Mouse (Mus musculus): ENCODE measurements around the gene Rad51d. TPM values are rescaled to one million over a fixed set of nuclear protein-coding genes. Genes with fewer than 3 reads are reported as not detected.

The Rad51d gene
- polyA plus RNA-seq, 1 experiment from 2014 or later: 12.8 TPM

GRCm38 (mm10) chr11:82865957-82866356, 24.5 kb downstream of the Rad51d start:
- Histone ChIP-seq H3K36me3 (ENCODE audit: control insufficient read depth, insufficient read depth, low read length) (no peaks in the 10 kb centered on the region), H3K9ac (ENCODE audit: low read length) (no peak overlapping the region), H3K4me2 (ENCODE audit: low read depth, low read length) (no peak overlapping the region), H3K9me3 (replicated peaks; ENCODE audit: control insufficient read depth, low read length) (no peaks in the 10 kb centered on the region), H3K27me3 (ENCODE audit: control insufficient read depth, insufficient read depth, low read length) (no peaks in the 10 kb centered on the region), H3K27ac (ENCODE audit: low read length) (no peak overlapping the region), H3K4me1 (ENCODE audit: control insufficient read depth, insufficient read depth, low read length) (peaks cover 16% of the 10 kb centered on the region; the same call in 1 of the 2 replicates), H3K4me3 (replicated peaks; ENCODE audit: low read length) (no peak overlapping the region)
- 83% methylated on average over 10 of the region's 10 CpGs for WGBS
- no peak for ATAC-seq (ENCODE audit: insufficient read depth, low FRiP score)

GRCm38 (mm10) chr11:82863488-82863931, 26.9 kb downstream of the Rad51d start:
- H3K9ac ChIP-seq (ENCODE audit: low read length): no peak overlapping the region
- H3K27ac ChIP-seq (ENCODE audit: low read length): peak overlapping the region; percentile 72
- WGBS: 37% methylated on average over 4 of the region's 4 CpGs
- H3K4me1 ChIP-seq (ENCODE audit: control insufficient read depth, insufficient read depth, low read length): peaks cover 19% of the 10 kb centered on the region; the same call in 1 of the 2 replicates
- no peaks in the 10 kb centered on the region for H3K27me3 ChIP-seq (ENCODE audit: control insufficient read depth, insufficient read depth, low read length)
- H3K4me3 ChIP-seq (replicated peaks; ENCODE audit: low read length): no peak overlapping the region
- no peaks in the 10 kb centered on the region for H3K36me3 ChIP-seq (ENCODE audit: control insufficient read depth, insufficient read depth, low read length)
- H3K4me2 ChIP-seq (ENCODE audit: low read depth, low read length): no peak overlapping the region
- no peaks in the 10 kb centered on the region for H3K9me3 ChIP-seq (replicated peaks; ENCODE audit: control insufficient read depth, low read length)
- peak; percentile 77 for ATAC-seq (ENCODE audit: insufficient read depth, low FRiP score)

GRCm38 (mm10) chr11:82863059-82863458, 27.4 kb downstream of the Rad51d start:
- Histone ChIP-seq H3K27ac (ENCODE audit: low read length) (no peak overlapping the region), H3K9ac (ENCODE audit: low read length) (no peak overlapping the region), H3K27me3 (ENCODE audit: control insufficient read depth, insufficient read depth, low read length) (no peaks in the 10 kb centered on the region), H3K4me1 (ENCODE audit: control insufficient read depth, insufficient read depth, low read length) (peaks cover 19% of the 10 kb centered on the region; the same call in 1 of the 2 replicates), H3K4me3 (replicated peaks; ENCODE audit: low read length) (no peak overlapping the region), H3K36me3 (ENCODE audit: control insufficient read depth, insufficient read depth, low read length) (no peaks in the 10 kb centered on the region), H3K4me2 (ENCODE audit: low read depth, low read length) (no peak overlapping the region), H3K9me3 (replicated peaks; ENCODE audit: control insufficient read depth, low read length) (no peaks in the 10 kb centered on the region)
- ATAC-seq (ENCODE audit: insufficient read depth, low FRiP score): no peak
- WGBS: 76% methylated on average over 2 of the region's 2 CpGs

GRCm38 (mm10) chr11:82862638-82863037, 27.8 kb downstream of the Rad51d start:
- Histone ChIP-seq H3K4me2 (ENCODE audit: low read depth, low read length) (no peak overlapping the region), H3K27me3 (ENCODE audit: control insufficient read depth, insufficient read depth, low read length) (no peaks in the 10 kb centered on the region), H3K4me1 (ENCODE audit: control insufficient read depth, insufficient read depth, low read length) (peaks cover 19% of the 10 kb centered on the region; the same call in 1 of the 2 replicates), H3K9ac (ENCODE audit: low read length) (no peak overlapping the region), H3K36me3 (ENCODE audit: control insufficient read depth, insufficient read depth, low read length) (no peaks in the 10 kb centered on the region), H3K9me3 (replicated peaks; ENCODE audit: control insufficient read depth, low read length) (no peaks in the 10 kb centered on the region), H3K27ac (ENCODE audit: low read length) (no peak overlapping the region), H3K4me3 (replicated peaks; ENCODE audit: low read length) (no peak overlapping the region)
- ATAC-seq (ENCODE audit: insufficient read depth, low FRiP score): no peak
- 83% methylated on average over 9 of the region's 9 CpGs for WGBS

- Histone ChIP-seq H3K4me1 (ENCODE audit: control insufficient read depth, insufficient read depth, low read length) (peaks cover 19% of the 10 kb centered on the region), H3K36me3 (ENCODE audit: control insufficient read depth, insufficient read depth, low read length) (no peaks in the 10 kb centered on the region), H3K4me3 (replicated peaks; ENCODE audit: low read length) (no peak overlapping the region), H3K4me2 (ENCODE audit: low read depth, low read length) (peak overlapping the region; percentile 15; the same call in 1 of the 2 replicates), H3K9me3 (replicated peaks; ENCODE audit: control insufficient read depth, low read length) (no peaks in the 10 kb centered on the region), H3K27me3 (ENCODE audit: control insufficient read depth, insufficient read depth, low read length) (no peaks in the 10 kb centered on the region), H3K27ac (ENCODE audit: low read length) (peak overlapping the region; percentile 70), H3K9ac (ENCODE audit: low read length) (no peak overlapping the region)
- peak; percentile 87; the same call in 1 of the 2 replicates for ATAC-seq (ENCODE audit: insufficient read depth, low FRiP score)
- WGBS: 60% methylated on average over 8 of the region's 8 CpGs
Measured at GRCm38 (mm10) chr11:82861558-82861957, 28.9 kb downstream of the Rad51d start.

GRCm38 (mm10) chr11:82860759-82861158, 29.7 kb downstream of the Rad51d start:
- H3K9ac ChIP-seq (ENCODE audit: low read length): no peak overlapping the region
- H3K36me3 ChIP-seq (ENCODE audit: control insufficient read depth, insufficient read depth, low read length): no peaks in the 10 kb centered on the region
- H3K27ac ChIP-seq (ENCODE audit: low read length): peak overlapping the region; percentile 70; the same call in 1 of the 2 replicates
- H3K9me3 ChIP-seq (replicated peaks; ENCODE audit: control insufficient read depth, low read length): no peaks in the 10 kb centered on the region
- no peak for ATAC-seq (ENCODE audit: insufficient read depth, low FRiP score)
- H3K27me3 ChIP-seq (ENCODE audit: control insufficient read depth, insufficient read depth, low read length): no peaks in the 10 kb centered on the region
- H3K4me1 ChIP-seq (ENCODE audit: control insufficient read depth, insufficient read depth, low read length): peaks cover 19% of the 10 kb centered on the region
- peak overlapping the region; percentile 15; the same call in 1 of the 2 replicates for H3K4me2 ChIP-seq (ENCODE audit: low read depth, low read length)
- H3K4me3 ChIP-seq (replicated peaks; ENCODE audit: low read length): no peak overlapping the region
- WGBS: 76% methylated on average over 6 of the region's 6 CpGs

- Histone ChIP-seq H3K9me3 (replicated peaks; ENCODE audit: control insufficient read depth, low read length) (no peaks in the 10 kb centered on the region), H3K27ac (ENCODE audit: low read length) (no peak overlapping the region), H3K36me3 (ENCODE audit: control insufficient read depth, insufficient read depth, low read length) (no peaks in the 10 kb centered on the region), H3K4me3 (replicated peaks; ENCODE audit: low read length) (no peak overlapping the region), H3K4me1 (ENCODE audit: control insufficient read depth, insufficient read depth, low read length) (peaks cover 19% of the 10 kb centered on the region), H3K9ac (ENCODE audit: low read length) (no peak overlapping the region), H3K4me2 (ENCODE audit: low read depth, low read length) (no peak overlapping the region), H3K27me3 (ENCODE audit: control insufficient read depth, insufficient read depth, low read length) (no peaks in the 10 kb centered on the region)
- 68% methylated on average over 13 of the region's 13 CpGs for WGBS
- ATAC-seq (ENCODE audit: insufficient read depth, low FRiP score): no peak
Measured at GRCm38 (mm10) chr11:82857307-82857848, 33.0 kb downstream of the Rad51d start.

- Histone ChIP-seq H3K36me3 (ENCODE audit: control insufficient read depth, insufficient read depth, low read length) (no peaks in the 10 kb centered on the region), H3K4me3 (replicated peaks; ENCODE audit: low read length) (no peak overlapping the region), H3K9me3 (replicated peaks; ENCODE audit: control insufficient read depth, low read length) (no peaks in the 10 kb centered on the region), H3K4me1 (ENCODE audit: control insufficient read depth, insufficient read depth, low read length) (peaks cover 9% of the 10 kb centered on the region), H3K27ac (ENCODE audit: low read length) (peak overlapping the region; percentile 66; the same call in 1 of the 2 replicates), H3K4me2 (ENCODE audit: low read depth, low read length) (no peak overlapping the region), H3K27me3 (ENCODE audit: control insufficient read depth, insufficient read depth, low read length) (no peaks in the 10 kb centered on the region), H3K9ac (ENCODE audit: low read length) (no peak overlapping the region)
- 58% methylated on average over 10 of the region's 10 CpGs for WGBS
- peak; percentile 30; the same call in 1 of the 2 replicates for ATAC-seq (ENCODE audit: insufficient read depth, low FRiP score)
Measured at GRCm38 (mm10) chr11:82856032-82856431, 34.4 kb downstream of the Rad51d start.

- H3K27ac ChIP-seq (ENCODE audit: low read length): peak overlapping the region; percentile 70
- WGBS: 58% methylated on average over 9 of the region's 9 CpGs
- peak; percentile 87 for ATAC-seq (ENCODE audit: insufficient read depth, low FRiP score)
- no peak overlapping the region for H3K4me2 ChIP-seq (ENCODE audit: low read depth, low read length)
- no peaks in the 10 kb centered on the region for H3K36me3 ChIP-seq (ENCODE audit: control insufficient read depth, insufficient read depth, low read length)
- H3K9me3 ChIP-seq (replicated peaks; ENCODE audit: control insufficient read depth, low read length): no peaks in the 10 kb centered on the region
- no peak overlapping the region for H3K9ac ChIP-seq (ENCODE audit: low read length)
- no peak overlapping the region for H3K4me3 ChIP-seq (replicated peaks; ENCODE audit: low read length)
- H3K27me3 ChIP-seq (ENCODE audit: control insufficient read depth, insufficient read depth, low read length): no peaks in the 10 kb centered on the region
- H3K4me1 ChIP-seq (ENCODE audit: control insufficient read depth, insufficient read depth, low read length): peaks cover 9% of the 10 kb centered on the region
Measured at GRCm38 (mm10) chr11:82855327-82855973, 35.0 kb downstream of the Rad51d start.

All from stomach, embryonic 16.5 days (tissue).